Mouse (Mus musculus) liver, embryonic 14.5 days (tissue): ENCODE data around the gene Nf1. TPM values are rescaled to one million over a fixed set of nuclear protein-coding genes. Genes with fewer than 3 reads are reported as not detected.

Experiments used
- ATAC-seq: fragments of 200-750 bp; cut with Nextera tagmentation; 2 replicates; pipeline ENCODE4 v1.8.0; 2017; ENCODE audit warnings: moderate number of reproducible peaks, mild to moderate bottlenecking, moderate library complexity; ENCODE audit not compliant: insufficient read depth
- DNase-seq, 3 experiments: peaks; one replicate each; pipeline ENCODE4 v3.0.0-alpha.2; 2012 to 2013; ENCODE audit warnings: low read depth in 3 of 3, low spot score in 3 of 3
- H3K27ac ChIP-seq: fragments of 300-500 bp; sonication (generic); 2 replicates; pipeline ENCODE4 v1.5.1; 2014; ENCODE audit warnings: moderate library complexity, mild to moderate bottlenecking, control low read depth, inconsistent platforms
- H3K27me3 ChIP-seq: fragments of 300-500 bp; sonication (generic); 2 replicates; pipeline ENCODE4 v1.6.1; 2014; ENCODE audit warnings: mild to moderate bottlenecking, low read length, moderate library complexity; ENCODE audit not compliant: control insufficient read depth, insufficient read depth
- H3K36me3 ChIP-seq: fragments of 300-500 bp; sonication (generic); replicated peaks from 2 replicates; pipeline ENCODE4 v1.6.1; 2014; ENCODE audit warnings: low read depth; ENCODE audit not compliant: control insufficient read depth, insufficient read depth
- H3K4me1 ChIP-seq, 2 experiments: fragments of 200-500 bp in 1 of 2; fragments of 300-500 bp in 1 of 2; sonication (generic) in 1 of 2; replicated peaks; 2 replicates each; pipeline ENCODE4 v1.6.1; 2012 to 2014; ENCODE audit warnings: antibody characterized with exemption in 1 of 2, inconsistent platforms in 1 of 2, low read length in 1 of 2; ENCODE audit not compliant: control insufficient read depth in 2 of 2, insufficient read depth in 2 of 2
- H3K4me2 ChIP-seq: fragments of 300-500 bp; sonication (generic); 2 replicates; pipeline ENCODE4 v1.6.1; 2014; ENCODE audit warnings: low read depth, mild to moderate bottlenecking, control low read depth, moderate library complexity
- H3K4me3 ChIP-seq, 2 experiments: fragments of 200-500 bp in 1 of 2; fragments of 300-500 bp in 1 of 2; sonication (generic) in 1 of 2; 2 replicates each; pipeline ENCODE4 v1.5.1; 2012 to 2014; ENCODE audit warnings: low read depth in 2 of 2, low read length in 2 of 2, mild to moderate bottlenecking in 2 of 2, control low read depth in 1 of 2, inconsistent platforms in 1 of 2, moderate library complexity in 1 of 2; ENCODE audit not compliant: insufficient read depth in 1 of 2
- H3K9ac ChIP-seq: fragments of 300-500 bp; sonication (generic); replicated peaks from 2 replicates; pipeline ENCODE4 v1.6.1; 2014; ENCODE audit warnings: mild to moderate bottlenecking, control low read depth, moderate library complexity
- H3K9me3 ChIP-seq: fragments of 300-500 bp; sonication (generic); 2 replicates; pipeline ENCODE4 v1.6.1; 2016; ENCODE audit warnings: low read length, mixed read lengths; ENCODE audit not compliant: control insufficient read depth
- CTCF ChIP-seq: IDR thresholded peaks from 2 replicates; pipeline ENCODE4 v1.5.1; 2016; ENCODE audit warnings: antibody characterized with exemption, low read depth, control low read depth
- EP300 ChIP-seq: IDR thresholded peaks from 2 replicates; pipeline ENCODE4 v1.6.1; 2016; ENCODE audit warnings: antibody characterized with exemption, low read depth
- WGBS: fragments of 180-500 bp; shearing (Covaris S2); extraction: QIAGEN DNeasy Blood & Tissue Kit; methylation state at CpG from one replicate; pipeline ENCODE4 v1.1.7; 2014; ENCODE audit not compliant: insufficient replicate concordance; 5-methylcytosine and 5-hydroxymethylcytosine counted together
- polyA plus RNA-seq, 2 experiments: library from polyadenylated mRNA; depleted of rRNA in 1 of 2; stranded (reverse) in 1 of 2; unstranded in 1 of 2; fragments of >200 nt; fragmentation: Nextera tagmentation in 1 of 2; extraction: Ambion mirVana in 1 of 2; gene quantifications; 2 replicates each; pipeline versions ENCODE4 v1.2.1 to v1.2.3; 2012 to 2014

The Nf1 gene
- polyA plus RNA-seq, 2 experiments = 1.7 to 2.3 TPM

DNA sequence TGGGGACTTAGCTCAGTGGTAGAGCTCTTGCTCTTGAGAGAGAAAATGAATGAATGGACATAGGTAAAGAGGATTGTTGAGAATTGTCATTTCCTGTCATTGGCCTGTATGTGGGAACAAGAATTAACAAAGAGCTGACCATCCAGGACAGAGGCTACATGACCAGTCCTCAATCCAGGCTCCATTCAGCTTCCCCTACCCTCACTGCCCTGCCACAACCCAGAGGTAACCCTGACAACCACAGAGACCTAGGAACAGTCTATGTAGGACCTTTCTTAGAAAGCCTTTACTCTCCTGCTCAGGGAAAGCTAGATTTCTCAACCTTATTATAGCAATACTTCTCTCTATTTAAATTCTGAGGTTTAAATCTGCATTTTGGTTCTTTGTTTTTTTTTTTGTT is 181.3 kb downstream of the Nf1 start:
- H3K4me1 ChIP-seq = peaks cover 0 to 19% of the 10 kb centered on the region in 2 experiments; a peak in 2 of 4 replicates
- H3K4me2 ChIP-seq = peak overlapping the region; percentile 18; the same call in 1 of the 2 replicates
- H3K27ac ChIP-seq = no peak overlapping the region
- H3K9me3 ChIP-seq = no peaks in the 10 kb centered on the region
- no peak overlapping the region for H3K4me3 ChIP-seq
- TF ChIP-seq EP300 = no peak
- no peak for TF ChIP-seq CTCF
- DNase-seq (no peak), ATAC-seq (no peak)
- no peak overlapping the region for H3K9ac ChIP-seq
- no peaks in the 10 kb centered on the region for H3K36me3 ChIP-seq
- H3K27me3 ChIP-seq = no peaks in the 10 kb centered on the region

DNA sequence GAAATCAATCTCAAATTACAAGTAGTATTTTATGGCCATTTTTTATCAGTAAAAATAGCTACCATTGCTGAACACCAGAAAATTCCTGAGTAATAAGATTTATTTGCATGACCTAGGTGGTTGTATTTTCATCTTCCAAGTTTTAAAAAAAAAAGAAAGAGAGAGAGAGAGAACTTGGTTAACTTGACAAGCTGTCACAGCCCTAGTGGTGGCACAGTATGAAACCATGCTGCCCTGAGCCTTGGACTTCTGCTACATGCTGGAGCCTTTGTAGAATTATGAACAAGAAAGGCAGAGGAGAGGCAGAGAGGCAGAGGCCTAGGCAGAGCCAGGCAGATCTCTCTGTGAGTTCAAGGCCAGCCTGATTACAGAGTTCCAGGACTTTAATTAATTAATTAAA is 182.4 kb downstream of the Nf1 start:
- no peak overlapping the region; the same call in 1 of the 2 replicates for H3K4me2 ChIP-seq
- H3K9me3 ChIP-seq = no peaks in the 10 kb centered on the region
- H3K4me1 ChIP-seq = peaks cover 0 to 20% of the 10 kb centered on the region in 2 experiments; a peak in 2 of 4 replicates
- no peak for DNase-seq
- no peak overlapping the region for H3K27ac ChIP-seq
- no peak overlapping the region for H3K9ac ChIP-seq
- H3K36me3 ChIP-seq = no peaks in the 10 kb centered on the region
- ATAC-seq = no peak
- TF ChIP-seq EP300 (no peak), CTCF (no peak)
- H3K27me3 ChIP-seq = no peaks in the 10 kb centered on the region
- peak overlapping the region in 1 of 2 experiments; percentile 37; a peak in 1 of 4 replicates for H3K4me3 ChIP-seq

DNA sequence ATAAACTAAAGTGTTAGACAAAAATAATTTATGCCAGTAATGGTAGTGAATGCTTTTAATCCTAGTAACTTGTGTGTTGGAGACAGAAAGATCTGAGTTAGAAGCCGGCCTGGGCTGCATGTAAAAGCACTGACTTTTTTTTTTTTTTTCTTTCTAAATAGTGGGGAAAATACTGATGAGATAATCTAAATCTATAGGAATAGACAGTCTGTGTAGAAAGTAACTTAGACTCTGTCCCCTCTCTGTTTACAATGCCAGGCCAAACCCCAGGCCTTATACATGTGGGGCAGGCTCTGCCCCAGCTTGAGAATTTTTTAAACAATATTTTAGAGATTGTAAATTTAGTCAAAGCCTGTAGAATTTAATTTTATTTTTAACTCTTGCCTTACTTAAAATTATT is 183.5 kb downstream of the Nf1 start:
- no peaks in the 10 kb centered on the region for H3K27me3 ChIP-seq
- no peak for TF ChIP-seq CTCF
- TF ChIP-seq EP300 = no peak
- no peak overlapping the region for H3K27ac ChIP-seq
- H3K9ac ChIP-seq = no peak overlapping the region
- no peaks in the 10 kb centered on the region for H3K9me3 ChIP-seq
- peak overlapping the region; percentile 3 to 9; a peak in 2 of 4 replicates for H3K4me3 ChIP-seq
- ATAC-seq = no peak
- peaks cover 0 to 28% of the 10 kb centered on the region in 2 experiments; a peak in 2 of 4 replicates for H3K4me1 ChIP-seq
- no peaks in the 10 kb centered on the region for H3K36me3 ChIP-seq
- no peak for DNase-seq
- H3K4me2 ChIP-seq = peak overlapping the region; percentile 32; the same call in 1 of the 2 replicates
- 9% methylated on average over 1 of the region's 1 CpGs for WGBS

GRCm38 (mm10) chr11:79523560-79524309 is 184.2 kb downstream of the Nf1 start, which contains the start of gene Evi2b:
Evi2b (minus strand) TSS chr11:79523762.
- Histone ChIP-seq H3K9ac (no peak within 1 kb of the TSS; the same call in 1 of the 2 replicates), H3K27me3 (no peaks in the 10 kb centered on the region), H3K4me3 (peak within 1 kb of the TSS; percentile 19 to 52), H3K36me3 (no peaks in the 10 kb centered on the region), H3K4me1 (peaks cover 0 to 31% of the 10 kb centered on the region in 2 experiments; a peak in 2 of 4 replicates), H3K4me2 (peak within 1 kb of the TSS; percentile 45), H3K9me3 (no peaks in the 10 kb centered on the region), H3K27ac (no peak within 1 kb of the TSS; the same call in 1 of the 2 replicates)
- WGBS = 9% methylated on average over 10 of the region's 10 CpGs
- ATAC-seq = no peak
- DNase-seq = no peak
- TF ChIP-seq CTCF (no peak), EP300 (no peak)

DNA sequence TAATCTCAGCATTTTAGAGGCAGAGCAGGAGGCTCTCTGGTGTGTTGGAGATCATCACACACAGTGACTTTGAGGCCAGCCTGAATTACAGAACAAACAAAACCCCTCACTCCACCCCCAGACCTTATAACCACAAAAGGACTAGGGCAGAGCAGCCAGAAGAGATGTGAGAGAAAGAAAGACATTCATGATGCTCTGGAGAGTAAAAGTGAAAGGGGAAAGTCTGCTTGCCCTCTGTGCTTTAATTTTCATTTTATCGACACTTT is 184.8 kb downstream of the Nf1 start:
- 72% methylated on average over 1 of the region's 1 CpGs for WGBS
- Histone ChIP-seq H3K27me3 (no peaks in the 10 kb centered on the region), H3K27ac (no peak overlapping the region), H3K9ac (no peak overlapping the region), H3K4me2 (peak overlapping the region; percentile 45), H3K4me3 (no peak overlapping the region), H3K4me1 (peaks cover 0 to 28% of the 10 kb centered on the region in 2 experiments; a peak in 2 of 4 replicates), H3K36me3 (no peaks in the 10 kb centered on the region), H3K9me3 (no peaks in the 10 kb centered on the region)
- ATAC-seq (no peak), DNase-seq (no peak)
- no peak for TF ChIP-seq CTCF
- no peak for TF ChIP-seq EP300
